Mouse (Mus musculus) gastrocnemius, adult 18-20 months (tissue): Measurements from ENCODE around the gene Cenph. TPM values are rescaled to one million over a fixed set of nuclear protein-coding genes. Genes with fewer than 3 reads are reported as not detected.
"Not testable (repeated sequence)": the region's sequence is repeated elsewhere in the genome, so short reads cannot be mapped to it uniquely, and the experiment has no call there.

Experiments
- DNase-seq: peaks from one replicate; pipeline ENCODE4 v3.0.0; 2021; ENCODE audit warnings: low spot score
- total RNA-seq, 2 experiments: library from RNA; stranded (reverse); gene quantifications; 2 replicates each; pipeline ENCODE4 v1.2.3; 2021

The Cenph gene
- total RNA-seq, 2 experiments from 2014 or later = not detected

DNA sequence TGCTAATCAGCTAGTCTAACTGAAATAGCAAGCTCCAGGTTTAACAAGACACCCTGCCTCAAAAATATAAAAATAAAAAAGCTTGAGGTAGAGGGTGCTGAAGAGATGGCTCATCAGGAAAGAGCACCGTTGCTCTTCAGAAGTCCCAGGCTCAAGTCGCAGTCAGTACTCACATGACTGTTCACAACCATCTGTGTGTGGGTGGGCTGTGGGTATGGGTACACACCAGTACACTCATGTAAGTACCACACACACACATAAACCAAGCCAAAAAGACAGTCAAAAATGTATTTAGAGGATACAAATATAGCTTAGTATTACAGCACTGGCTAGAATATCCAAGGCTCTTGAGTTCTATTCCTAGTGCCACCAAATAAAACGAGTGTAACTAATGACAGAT is 29.6 kb downstream of the Cenph start:
- no peak for DNase-seq

GRCm38 (mm10) chr13:100744036-100744744 is 31.5 kb downstream of the Cenph start, which contains the start of gene Mrps36:
Mrps36 (minus strand) TSS chr13:100744659.
- DNase-seq = peak; percentile 93

DNA sequence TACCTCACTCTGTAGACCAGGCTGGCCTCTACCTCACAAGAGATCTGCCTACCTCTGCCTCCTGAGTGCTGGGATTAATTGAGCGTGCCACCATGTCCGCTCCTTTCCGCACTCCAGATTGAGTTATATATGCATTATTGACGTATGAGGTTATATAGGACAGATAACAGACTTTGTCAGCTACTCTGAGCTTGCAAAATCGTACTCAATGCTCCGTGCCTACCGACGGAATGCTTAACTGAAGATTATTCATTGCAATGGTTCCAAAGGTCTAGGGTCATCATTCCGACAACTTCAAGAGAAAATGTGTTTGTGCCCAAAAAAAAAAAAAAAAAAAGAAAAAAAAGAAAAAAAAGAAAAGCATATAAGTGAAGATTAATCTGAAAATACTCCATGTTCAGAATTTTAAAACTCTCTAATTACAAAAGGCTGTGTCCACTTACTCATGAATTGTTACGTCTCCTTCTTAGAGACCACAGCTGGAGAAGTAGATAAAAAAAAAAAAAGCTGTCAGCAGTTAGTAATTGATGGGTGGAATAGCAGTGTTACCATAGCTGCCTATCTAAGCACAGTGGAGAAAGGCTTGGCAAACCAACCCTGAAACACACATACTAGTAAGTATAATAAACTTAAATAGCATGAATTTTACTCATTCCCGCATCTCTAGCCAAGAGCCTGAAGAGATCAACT is 32.2 kb downstream of the Cenph start:
- DNase-seq = no peak

- no peak for DNase-seq
Measured at GRCm38 (mm10) chr13:100742831-100743230, 32.9 kb downstream of the Cenph start.

- DNase-seq = no peak
Measured at GRCm38 (mm10) chr13:100732756-100733155, 42.9 kb downstream of the Cenph start.

DNA sequence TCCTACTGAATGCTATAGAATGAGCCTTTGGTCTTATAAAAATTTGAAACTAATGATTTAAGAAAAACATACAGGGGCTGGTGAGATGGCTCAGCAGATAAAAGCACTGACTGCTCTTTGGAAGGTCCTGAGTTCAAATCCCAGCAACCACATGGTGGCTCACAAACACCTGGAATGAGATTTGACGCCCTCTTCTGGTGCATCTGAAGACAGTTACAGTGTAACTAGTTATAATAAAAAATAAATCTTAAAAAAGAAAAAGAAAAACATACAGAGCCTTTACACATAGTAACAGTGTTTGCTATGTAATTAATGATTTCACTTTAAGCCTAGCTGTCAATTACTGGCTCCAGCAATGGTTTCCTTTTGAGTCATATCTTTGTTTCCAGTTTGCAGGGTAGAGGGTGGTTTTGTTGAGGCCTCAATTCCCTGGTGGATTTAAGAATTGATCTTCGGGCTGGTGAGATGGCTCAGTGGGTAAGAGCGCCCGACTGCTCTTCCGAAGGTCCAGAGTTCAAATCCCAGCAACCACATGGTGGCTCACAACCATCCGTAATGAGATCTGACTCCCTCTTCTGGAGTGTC is 44.1 kb downstream of the Cenph start:
- not testable (repeated sequence) for DNase-seq

DNA sequence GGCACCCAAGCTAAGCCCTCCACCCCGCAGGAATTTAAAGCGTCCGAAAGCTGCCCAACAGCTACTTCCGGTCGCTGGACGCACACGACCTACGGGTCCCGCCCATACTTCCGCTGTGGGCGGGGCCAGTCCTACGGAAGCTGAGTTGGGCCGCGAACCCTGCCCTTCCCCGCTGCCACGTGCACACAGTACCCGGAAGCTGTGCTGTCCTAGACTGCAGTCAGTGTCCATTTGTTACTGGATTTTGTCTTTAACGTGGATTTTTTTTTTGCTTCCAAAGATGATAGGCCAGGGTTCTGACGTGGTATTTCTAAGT is 44.9 kb downstream of the Cenph start, which contains the start of gene Cdk7:
Gene Cdk7 (minus strand): TSS at position 79 of the 316 bp plus-strand sequence.
- peak; percentile 92 for DNase-seq

DNA sequence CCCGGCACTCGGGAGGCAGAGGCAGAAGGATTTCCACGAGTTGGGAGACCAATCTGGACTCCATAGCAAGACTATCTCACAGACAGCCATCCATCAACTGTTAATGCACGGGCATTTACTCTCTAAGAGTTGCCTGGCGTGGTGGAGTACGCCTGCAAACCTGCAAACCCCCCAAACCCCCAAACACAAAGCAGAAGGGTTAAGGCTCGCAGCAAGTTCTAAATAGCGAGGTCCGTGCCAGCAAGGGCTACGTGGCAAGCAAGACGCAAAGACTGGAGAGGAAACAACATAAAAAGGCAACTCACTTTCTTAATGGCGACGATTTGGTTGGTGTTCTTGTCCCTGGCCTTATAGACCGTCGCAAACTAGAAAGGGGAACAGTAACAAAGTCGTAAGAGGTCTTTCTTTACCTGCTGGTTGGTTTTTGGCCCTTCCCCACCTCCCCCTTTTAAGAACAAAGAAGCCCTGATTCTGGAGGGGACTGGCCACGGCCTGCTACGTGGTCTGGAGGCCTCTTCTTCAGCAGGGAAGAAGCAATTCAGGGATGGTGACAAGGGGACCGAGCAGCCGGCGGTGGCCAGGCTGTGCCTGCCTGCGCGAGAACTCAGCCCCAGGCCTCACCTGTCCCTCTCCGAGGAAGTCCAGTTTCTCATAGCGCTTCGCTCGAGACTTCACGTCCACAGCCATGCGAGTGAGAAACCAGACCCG is 45.4 kb downstream of the Cenph start:
- DNase-seq = peak; percentile 14

- DNase-seq = not testable (repeated sequence)
Measured at GRCm38 (mm10) chr13:100728530-100728929, 47.2 kb downstream of the Cenph start.

- no peak for DNase-seq
Measured at GRCm38 (mm10) chr13:100728086-100728485, 47.6 kb downstream of the Cenph start.

GRCm38 (mm10) chr13:100725194-100725593 is 50.5 kb downstream of the Cenph start:
- no peak for DNase-seq

- DNase-seq = peak; percentile 13
Measured at GRCm38 (mm10) chr13:100724051-100724754, 51.5 kb downstream of the Cenph start.

GRCm38 (mm10) chr13:100721656-100722055 is 54.0 kb downstream of the Cenph start:
- DNase-seq = no peak

GRCm38 (mm10) chr13:100715467-100715866 is 60.2 kb downstream of the Cenph start:
- DNase-seq = no peak

Other genes with a start within 250 kb of the Cenph start
- gene Ocln, start 223.2 kb downstream of the Cenph start, total RNA-seq = under 1 TPM in 1 of 2 experiments, not detected in 1; 0.14 TPM
- under 1 TPM; 0.33 to 0.41 TPM for gene Marveld2, start 158.9 kb downstream of the Cenph start, total RNA-seq
- 10 to 100 TPM; 72.1 to 74.4 TPM for gene Ak6, start 124.9 kb downstream of the Cenph start, total RNA-seq
- 10 to 100 TPM; 11.4 to 13.9 TPM for gene Rad17, start 124.8 kb downstream of the Cenph start, total RNA-seq
- 1 to 10 TPM; 7.1 to 7.2 TPM for gene Taf9, start 124.3 kb downstream of the Cenph start, total RNA-seq
- under 1 TPM in 1 of 2 experiments, not detected in 1; 0.27 TPM for gene Ccdc125, start 106.2 kb downstream of the Cenph start, total RNA-seq
- gene Cdk7, start 45.0 kb downstream of the Cenph start, total RNA-seq = 10 to 100 TPM; 12.1 to 13.9 TPM
- 100 to 1,000 TPM; 133 to 143 TPM for gene Mrps36, start 31.2 kb downstream of the Cenph start, total RNA-seq
- gene Ccnb1, start 10.7 kb upstream of the Cenph start, total RNA-seq = not detected
- gene Slc30a5, start 57.5 kb upstream of the Cenph start, total RNA-seq = 10 to 100 TPM in 1 of 2 experiments, 1 to 10 TPM in 1; 9.4 to 10.7 TPM